Mouse (Mus musculus) cerebellum, adult 2 months (tissue): ENCODE data around the gene Ackr4.

ENCODE experiments used
- CTCF ChIP-seq: fragments of 200-500 bp; IDR thresholded peaks from 2 replicates; pipeline ENCODE4 v1.5.1; 2011; ENCODE audit warnings: low read depth, mild to moderate bottlenecking, control low read depth, low read length, moderate library complexity, borderline replicate concordance; ENCODE audit not compliant: insufficient read depth
- POLR2A ChIP-seq: fragments of 200-500 bp; IDR thresholded peaks from 2 replicates; pipeline ENCODE4 v1.6.1; 2011; ENCODE audit warnings: low read length, control low read depth, borderline replicate concordance; ENCODE audit not compliant: insufficient read depth

- TF ChIP-seq CTCF (no peak), POLR2A (no peak)
Measured at GRCm38 (mm10) chr9:104092945-104093344, 33.8 kb downstream of the Ackr4 start.
